Mouse (Mus musculus) CH12F3 (cell line): ENCODE data around the gene Shisa5.

ENCODE experiments used
- in situ Hi-C: fragments of 300-500 bp; cut with MboI; formaldehyde crosslinking; loops from 2 replicates; pipeline ENCODE4 v1.14.3; 2020; ENCODE audit warnings: low sequenced_read_pairs

Gene Shisa5

DNA sequence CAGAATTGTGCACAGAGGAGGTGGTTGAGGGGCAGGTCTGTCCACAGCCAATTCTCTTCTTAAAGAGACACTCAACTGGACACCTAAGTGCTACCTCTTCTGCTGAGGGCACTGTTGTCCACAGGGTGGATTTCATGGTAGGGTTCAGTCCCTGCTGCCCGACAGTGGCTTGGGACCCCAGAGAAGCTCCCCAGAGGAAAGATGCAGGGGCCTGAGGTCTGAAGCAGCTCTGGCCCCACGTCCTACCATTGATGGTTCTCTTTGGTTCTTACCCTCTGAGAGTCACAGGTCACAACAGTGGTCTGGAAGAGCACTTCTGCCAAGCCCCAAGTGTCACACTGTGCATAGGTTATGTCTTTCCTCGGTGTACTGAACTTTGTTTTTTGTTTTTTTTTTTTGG, 15.0 kb downstream of the Shisa5 start:
- in situ Hi-C loops: no loop called here

DNA sequence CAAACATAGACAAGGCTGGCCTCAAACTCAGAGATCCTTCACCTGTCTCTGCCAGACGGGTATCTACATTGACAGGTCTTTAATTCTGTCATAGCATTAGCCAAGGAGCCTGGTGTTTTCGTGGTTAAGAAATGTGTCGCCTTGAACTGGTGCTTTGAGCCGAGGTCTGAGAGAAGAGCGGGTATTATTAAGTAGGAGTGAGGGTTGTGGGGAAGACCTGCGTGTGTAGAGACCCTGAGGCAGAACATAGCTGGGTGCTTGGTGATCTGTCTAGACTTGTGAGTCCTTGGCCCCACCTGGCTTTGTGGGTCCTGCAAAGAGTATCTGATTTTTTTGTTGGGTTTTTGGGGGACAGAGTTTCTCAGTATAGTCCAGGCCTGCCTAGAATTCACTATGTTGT, 15.5 kb downstream of the Shisa5 start:
- in situ Hi-C loops: no loop called here

DNA sequence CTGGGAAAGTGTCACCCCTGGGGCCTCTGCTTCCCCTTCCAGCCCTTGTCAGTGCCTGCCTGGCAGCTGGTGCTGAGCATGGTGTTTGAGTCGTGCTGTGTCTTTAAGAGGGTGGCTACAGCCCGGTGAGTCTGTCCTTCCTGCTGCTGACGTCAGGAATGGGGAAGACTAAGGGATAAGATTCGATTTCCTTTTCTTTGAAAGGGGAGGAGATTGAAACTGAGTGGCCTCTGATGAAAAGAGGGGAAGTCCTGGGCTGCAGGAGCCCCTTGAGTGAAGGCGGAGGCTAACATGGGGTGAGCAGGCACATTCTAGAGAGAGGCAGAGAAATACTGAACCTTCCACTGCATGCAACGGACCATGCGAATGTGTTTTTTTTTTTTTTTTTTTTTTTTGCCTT, 16.3 kb downstream of the Shisa5 start:
- in situ Hi-C loops: no loop called here

DNA sequence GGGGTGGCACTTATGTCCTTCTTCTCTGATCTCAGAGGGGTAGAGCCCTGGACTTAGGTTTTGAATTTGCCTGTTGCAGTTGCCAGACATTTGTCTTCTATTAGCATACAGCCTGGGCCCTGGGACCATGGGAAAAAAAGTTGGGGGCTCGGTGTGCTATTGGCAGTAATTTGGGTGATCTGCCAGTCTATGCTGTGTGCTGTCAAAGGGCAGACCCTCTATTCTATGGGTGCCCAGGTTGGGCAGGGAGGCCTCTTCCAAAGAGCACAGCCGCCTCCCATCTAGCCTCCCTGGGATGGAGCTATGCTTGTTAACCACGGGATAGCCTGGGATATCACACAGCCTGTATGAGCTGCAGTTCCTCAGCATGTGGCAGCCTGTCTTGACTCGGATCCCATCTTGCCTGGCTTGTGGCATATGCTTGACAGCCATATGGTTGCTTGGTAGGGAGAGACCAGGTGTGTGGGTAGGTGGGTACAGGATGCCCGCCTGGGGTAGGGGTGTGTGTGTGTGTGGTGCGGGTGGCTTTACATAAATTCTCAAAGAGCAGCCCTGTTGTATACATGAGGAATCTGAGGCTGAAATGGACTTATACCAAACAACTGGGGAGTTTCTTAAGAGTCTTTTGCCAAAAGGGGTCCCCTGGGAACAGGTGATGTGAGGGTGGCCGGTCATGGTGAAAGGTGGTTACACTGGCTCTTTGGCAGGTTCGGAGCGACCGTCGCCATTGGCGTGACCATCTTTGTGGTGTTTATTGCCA, 17.1 kb downstream of the Shisa5 start:
- in situ Hi-C loops: no loop called here

DNA sequence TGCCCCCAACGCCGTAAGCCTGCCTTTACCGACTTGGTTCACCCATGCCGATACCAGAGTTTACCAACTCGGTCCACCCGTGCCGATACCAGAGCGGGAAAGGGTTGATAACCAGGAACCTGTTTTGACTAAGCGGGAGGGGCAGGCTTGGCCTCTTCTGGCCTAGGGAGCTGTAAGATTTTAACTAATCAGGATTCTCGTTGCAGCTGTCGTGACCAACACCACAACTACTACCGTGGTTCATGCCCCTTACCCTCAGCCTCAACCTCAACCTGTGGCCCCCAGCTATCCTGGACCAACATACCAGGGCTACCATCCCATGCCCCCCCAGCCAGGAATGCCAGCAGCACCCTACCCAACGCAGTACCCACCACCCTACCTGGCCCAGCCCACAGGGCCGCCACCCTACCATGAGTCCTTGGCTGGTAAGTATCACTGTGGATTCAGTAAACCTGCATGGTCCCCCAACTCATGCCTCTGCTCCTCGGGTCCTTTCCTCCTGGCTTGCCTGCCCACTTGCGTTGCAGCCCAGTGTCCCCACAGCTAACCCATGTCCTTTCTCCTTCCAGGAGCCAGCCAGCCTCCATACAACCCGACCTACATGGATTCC, 17.8 kb downstream of the Shisa5 start:
- in situ Hi-C loops: no loop called here

- in situ Hi-C loops: no loop called here
Observed at GRCm38 (mm10) chr9:109056916-109057315, 18.6 kb downstream of the Shisa5 start.

DNA sequence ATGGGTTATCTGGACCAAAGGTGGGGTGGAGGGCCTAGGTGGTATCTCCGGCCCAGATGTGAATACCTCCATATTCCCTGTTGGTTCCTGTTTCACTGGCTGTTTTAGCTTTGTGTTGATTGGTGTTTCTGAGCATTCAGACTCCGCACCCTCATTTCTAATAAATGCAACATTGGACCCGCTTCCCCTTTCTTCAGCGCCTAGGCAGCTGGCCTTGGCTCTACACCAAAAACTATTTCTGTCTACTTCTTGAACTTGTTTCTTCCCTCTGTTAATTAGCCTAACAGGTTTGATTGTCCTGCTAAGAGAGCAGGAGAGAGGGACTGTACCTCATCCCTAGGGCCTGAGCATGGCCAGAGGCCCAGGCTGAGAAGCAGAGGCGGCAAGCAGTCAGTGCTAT, 19.2 kb downstream of the Shisa5 start:
- in situ Hi-C loops: no loop called here

DNA sequence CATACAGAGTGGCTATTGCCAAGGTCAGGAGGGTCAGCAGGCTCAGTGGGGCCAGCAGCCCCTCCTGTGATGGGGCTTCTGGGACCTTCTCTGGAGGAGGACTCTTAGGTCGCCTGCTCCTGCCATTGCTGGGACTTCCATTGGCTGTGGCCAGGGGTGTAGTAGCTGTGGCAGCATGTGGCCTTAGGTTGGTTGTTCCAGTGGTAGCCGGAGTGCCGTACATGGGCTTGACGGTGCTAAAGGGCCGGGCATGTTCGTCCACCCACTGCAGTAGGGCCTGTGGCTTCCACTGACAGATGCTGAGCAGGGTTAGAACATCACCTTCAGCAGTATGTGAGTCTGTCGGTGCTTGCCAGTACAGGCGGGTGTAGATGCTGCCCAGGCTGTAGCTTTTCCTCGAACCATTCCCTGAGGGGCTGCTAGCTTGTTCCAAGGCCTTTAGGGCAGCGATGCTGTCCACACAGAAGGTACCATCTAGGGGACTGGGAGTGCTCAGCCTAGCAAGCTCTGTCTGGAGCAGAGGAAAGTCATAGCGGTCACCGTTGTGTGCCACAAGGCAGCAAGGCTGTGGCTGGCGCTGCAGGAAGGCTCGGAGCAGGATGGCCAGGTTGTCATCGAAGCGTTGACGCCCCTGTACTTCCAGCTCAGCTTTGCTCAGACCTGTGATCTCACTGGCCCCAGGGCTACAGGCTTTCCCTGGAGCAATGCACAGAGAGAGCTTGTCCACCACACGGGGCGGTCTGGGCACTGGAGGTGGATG, 19.8 kb downstream of the Shisa5 start:
- in situ Hi-C loops: no loop called here

GRCm38 (mm10) chr9:109059136-109059903, 21.0 kb downstream of the Shisa5 start, which contains the start of gene Trex1:
Gene Trex1, minus strand, starts transcription at chr9:109059734.
- in situ Hi-C loops: no loop called here

- in situ Hi-C loops: no loop called here
Observed at GRCm38 (mm10) chr9:109060184-109060897, 22.0 kb downstream of the Shisa5 start.

DNA sequence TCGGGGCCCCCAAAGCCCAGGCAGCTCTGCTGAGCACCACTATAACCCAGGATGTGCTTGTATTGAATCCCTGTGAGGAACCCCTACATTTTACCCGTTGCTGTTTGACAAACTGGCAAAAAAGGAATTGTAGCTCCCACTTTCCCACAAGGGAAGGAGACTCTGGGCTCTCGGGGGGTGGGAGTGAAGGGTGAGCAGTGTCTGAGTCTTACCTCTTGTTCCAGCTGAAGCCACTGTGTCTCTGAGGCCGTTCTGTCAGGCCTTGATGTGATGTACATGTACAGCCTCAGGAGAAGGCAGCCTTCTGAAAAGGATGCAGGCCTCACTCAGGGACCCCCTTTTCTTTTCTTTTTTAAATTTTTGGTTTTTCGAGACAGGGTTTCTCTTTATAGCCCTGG, 22.5 kb downstream of the Shisa5 start:
- in situ Hi-C loops: no loop called here

DNA sequence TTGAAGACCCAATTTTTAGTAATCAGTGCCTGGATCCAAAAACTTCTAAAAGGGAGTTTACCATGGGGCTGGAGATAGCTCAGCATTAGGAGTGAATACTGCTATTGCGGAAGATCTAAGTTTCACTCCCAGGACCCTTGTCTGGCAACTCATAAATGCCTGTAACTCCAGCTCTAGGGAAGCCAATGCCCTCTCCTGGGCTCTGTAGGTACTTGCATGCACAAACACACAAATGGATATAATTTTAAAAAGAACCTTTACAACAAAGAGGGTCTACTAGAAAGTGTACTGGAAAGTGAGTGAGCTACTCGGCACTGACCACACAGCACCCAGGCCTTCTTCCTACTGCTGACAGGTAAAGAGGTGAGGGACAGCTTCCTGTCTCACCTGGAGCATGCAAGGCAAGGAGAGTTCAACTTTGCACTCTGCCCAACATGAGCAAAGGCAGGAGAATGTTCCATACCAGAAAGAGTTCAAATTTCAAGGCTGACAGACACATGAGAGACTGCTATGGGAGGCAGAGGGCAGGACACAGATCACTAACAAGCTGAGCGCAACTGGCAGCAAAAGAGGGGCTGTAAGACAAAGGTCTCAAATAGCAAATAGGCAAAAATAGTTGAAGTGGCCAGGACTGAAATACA, 29.9 kb downstream of the Shisa5 start:
- in situ Hi-C loops: no loop called here

DNA sequence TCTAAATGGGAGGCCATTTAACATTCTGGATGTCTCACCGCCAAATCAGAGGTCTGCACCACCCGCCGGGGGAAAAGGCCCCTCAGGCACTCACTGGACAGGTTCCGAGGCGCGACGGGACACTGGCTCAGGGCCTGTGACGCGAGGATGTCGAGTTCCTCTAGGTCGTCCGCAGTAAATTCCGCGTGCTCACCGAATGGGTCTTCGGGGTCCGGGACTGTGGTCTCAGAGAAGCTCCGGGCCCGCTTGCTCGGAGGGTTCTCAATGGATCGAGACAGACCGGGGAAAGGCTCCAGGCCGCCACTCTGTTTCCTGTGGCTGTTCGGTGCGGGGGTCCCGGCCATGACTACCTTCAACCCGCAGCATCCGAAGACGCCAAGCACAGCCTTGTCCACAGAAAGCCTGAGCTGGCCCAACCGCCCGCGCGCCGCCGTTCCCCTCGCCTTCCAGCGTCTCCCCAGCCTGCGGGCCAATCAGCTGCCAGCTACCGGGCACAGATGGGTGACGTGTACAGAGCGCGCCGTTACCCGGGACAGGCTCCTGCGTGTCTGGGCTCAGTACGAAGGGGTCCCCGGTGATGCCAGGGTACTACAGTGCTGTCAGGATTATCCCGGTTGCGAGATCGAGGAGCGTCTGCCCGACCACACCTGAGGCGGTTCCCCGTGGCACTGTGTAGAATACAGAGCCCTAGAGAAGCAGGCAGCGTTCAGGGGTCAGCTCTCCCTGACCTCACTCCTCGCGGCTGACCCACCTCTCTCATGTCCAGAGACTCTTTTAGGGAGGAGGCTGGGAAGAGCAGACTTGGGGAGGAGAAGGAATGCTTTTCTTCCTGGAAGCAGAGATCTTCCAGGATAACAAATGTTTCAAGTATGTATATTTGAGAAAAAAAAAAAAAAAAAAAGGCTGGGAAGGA, 35.6 kb downstream of the Shisa5 start, which contains the start of gene Atrip:
TSS of gene Atrip (minus strand) at position 464 of the 913 bp plus-strand sequence.
- in situ Hi-C loops: no loop called here

DNA sequence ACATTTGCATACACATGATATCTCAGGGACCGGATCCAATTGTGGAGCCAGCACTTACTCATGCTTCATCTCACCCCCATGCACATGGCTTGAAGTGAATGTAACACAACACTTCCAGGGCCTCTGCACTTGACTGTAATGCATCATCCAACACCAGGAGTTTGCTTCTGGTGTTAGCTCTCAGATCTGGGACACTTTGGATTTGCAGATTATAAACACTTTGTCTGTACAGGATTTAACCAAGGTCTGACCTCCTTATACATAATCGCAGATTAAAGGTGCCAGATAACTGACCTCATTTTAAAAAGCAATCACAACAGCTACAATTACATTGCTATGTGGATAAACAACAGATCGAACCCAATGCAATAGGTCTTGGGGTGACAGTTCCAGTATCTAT, 42.2 kb downstream of the Shisa5 start:
- in situ Hi-C loops: no loop called here

- in situ Hi-C loops: no loop called here
Observed at GRCm38 (mm10) chr9:109081749-109082123, 43.4 kb downstream of the Shisa5 start.

- in situ Hi-C loops: no loop called here
Observed at GRCm38 (mm10) chr9:109082124-109082800, 43.9 kb downstream of the Shisa5 start, which contains the start of the genes Ccdc51 and Tma7. Gene Ccdc51, plus strand, starts transcription at chr9:109082493. Gene Tma7, minus strand, starts transcription at chr9:109082587.

GRCm38 (mm10) chr9:109084922-109085321, 46.6 kb downstream of the Shisa5 start:
- in situ Hi-C loops: no loop called here

DNA sequence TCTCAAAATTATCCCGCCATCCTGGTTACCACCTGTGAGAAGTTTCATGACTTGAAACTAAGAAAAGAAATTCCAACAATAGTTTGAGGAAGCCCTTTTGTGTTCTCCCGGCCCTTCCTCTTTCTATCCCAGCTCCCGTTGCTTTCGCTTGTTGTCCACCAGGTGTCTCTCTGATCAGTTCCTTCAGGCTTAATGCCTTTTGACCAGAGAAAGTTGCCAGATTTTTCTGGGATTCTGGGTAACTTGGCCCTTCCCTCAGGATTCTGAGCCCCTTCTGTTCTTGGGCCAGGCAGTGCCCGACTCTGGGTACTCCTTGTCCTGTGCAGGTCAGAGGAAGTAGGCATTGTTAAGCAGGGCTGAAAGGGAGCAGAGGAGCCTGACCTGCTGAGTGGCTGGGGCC, 49.6 kb downstream of the Shisa5 start:
- in situ Hi-C loops: no loop called here
